Comparison of ENCODE assay signal across 9 mouse cellular contexts in the genomic region with DNA sequence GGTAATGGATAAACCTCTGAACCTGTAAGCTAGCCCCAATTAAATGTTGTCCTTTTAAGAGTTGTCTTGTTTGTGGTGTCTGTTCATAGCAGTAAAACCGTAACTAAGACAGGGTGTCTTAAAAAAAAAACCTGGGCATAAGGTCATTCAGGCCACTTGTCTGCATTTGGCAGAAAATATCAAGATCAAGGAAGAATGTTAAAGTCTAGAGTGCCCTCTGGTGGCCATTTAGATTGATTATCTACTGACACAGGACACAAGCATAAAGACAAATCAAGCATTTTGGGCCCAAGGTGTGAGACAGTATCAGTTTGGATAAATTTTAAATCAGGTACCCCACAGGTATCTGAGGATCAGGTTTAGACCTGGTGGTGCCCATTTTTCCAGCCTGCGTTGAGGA. TPM values are rescaled to one million over a fixed set of nuclear protein-coding genes. Genes with fewer than 3 reads are reported as not detected.
DNase-seq lines count a peak whose midpoint lies in the region; ATAC-seq and TF ChIP-seq lines count a peak whose summit lies in the region.
"Had no signal": no experiment of that assay in that cellular context is flagged by ENCODE, and none has a peak within 500 bp of the region (broad histone marks: within the 10 kb centered on the region; RNA-seq: fewer than 3 reads in every experiment).

No protein-coding gene starts in this region.

- in situ Hi-C loops in ES-E14 (cut with MboI; ENCODE audit: low sequenced_read_pairs in 2 of 2, unreplicated experiment in 2 of 2): no loop called here

- no peaks in the 10 kb centered on the region for H3K4me1 ChIP-seq in ES-E14 (ENCODE audit: control insufficient read depth in 2 of 2, insufficient read depth in 2 of 2, low read length in 2 of 2, poor library complexity in 1 of 2)
- H3K4me1 ChIP-seq: embryonic facial prominence, embryonic 13.5 days; neural tube, embryonic 12.5 days had no signal

- no peak overlapping the region for H3K27ac ChIP-seq in ES-E14 (ENCODE audit: insufficient read depth, low read depth, low read length, poor library complexity, severe bottlenecking)
- H3K27ac ChIP-seq: embryonic facial prominence, embryonic 13.5 days; neural tube, embryonic 12.5 days had no signal

- H3K36me3 ChIP-seq in ES-E14 (ENCODE audit: control insufficient read depth, insufficient read depth, low read length, poor library complexity, severe bottlenecking): no peaks in the 10 kb centered on the region
- H3K36me3 ChIP-seq: embryonic facial prominence, embryonic 13.5 days; neural tube, embryonic 12.5 days had no signal

- peak; percentile 19 for DNase-seq in layer of hippocampus, adult 11-12 months (ENCODE audit: low spot score)
- no peak for DNase-seq in layer of hippocampus, adult 9-11 months
- DNase-seq in ES-E14 (ENCODE audit: low read depth, low spot score): peak; percentile 66
- DNase-seq in c-Kit-positive CD71-negative TER-119-negative erythroid progenitor cells, embryonic 14.5 days (ENCODE audit: low read depth): peak; percentile 37
- DNase-seq in heart, adult 11 months: no peak

- no peaks in the 10 kb centered on the region for H3K9me3 ChIP-seq in ES-E14 (ENCODE audit: control insufficient read depth, insufficient read depth, low read depth, low read length)
- H3K9me3 ChIP-seq: embryonic facial prominence, embryonic 13.5 days; neural tube, embryonic 12.5 days had no signal

- H3K4me3 ChIP-seq in ES-E14 (ENCODE audit: insufficient read depth in 1 of 2, low read depth in 1 of 2, low read length in 2 of 2, poor library complexity in 1 of 2, severe bottlenecking in 1 of 2): no peak overlapping the region
- H3K4me3 ChIP-seq: embryonic facial prominence, embryonic 13.5 days; neural tube, embryonic 12.5 days had no signal

- H3K9ac ChIP-seq in ES-E14 (ENCODE audit: insufficient read depth, low read depth, low read length, poor library complexity, severe bottlenecking): no peak overlapping the region
- H3K9ac ChIP-seq: embryonic facial prominence, embryonic 13.5 days; neural tube, embryonic 12.5 days had no signal

- ATAC-seq in megakaryocyte, adult 5-6 weeks (ENCODE audit: poor library complexity, severe bottlenecking): peak; percentile 62; the same call in 1 of the 2 replicates
- no peak for ATAC-seq in frontal cortex, adult (ENCODE audit: low TSS enrichment)

TF ChIP-seq in ES-E14, 5 proteins besides CTCF, POLR2A, EP300 and RAD21:
- TF ChIP-seq MAFK (IDR thresholded peaks at IDR 0.05; ENCODE audit: insufficient read depth, low read depth, low read length): no peak
- TF ChIP-seq ZC3H11A (IDR thresholded peaks at IDR 0.05; ENCODE audit: borderline replicate concordance, low read depth, low read length): 0 out of 2 replicates have a peak, but pooled peaks have one; percentile 16
- TF ChIP-seq CHD2 (IDR thresholded peaks at IDR 0.05; ENCODE audit: low read depth, low read length): no peak

RNA-seq across cellular contexts. Expression of gene D3Ertd254e, which starts 13.3 kb away (rescaled TPM):
- 10.6 and 13.3 TPM in 2 replicates for total RNA-seq in ES-E14 (2012; rRNA removed)
- total RNA-seq in megakaryocyte, adult 5-6 weeks (2015): 2.8 and 4.4 TPM in 2 replicates
- 2.5 and 4.0 TPM in 2 replicates for total RNA-seq in megakaryocyte, adult 5-6 weeks (2017)

Comparison
In these comparisons a context has a peak if more than half of its experiments do, and no peak if none do; other contexts are left out.
1. DNase-seq: peak in layer of hippocampus, adult 11-12 months (single experiment), ES-E14 (single experiment) and c-Kit-positive CD71-negative TER-119-negative erythroid progenitor cells, embryonic 14.5 days (single experiment); none in layer of hippocampus, adult 9-11 months (single experiment) and heart, adult 11 months (single experiment).